Mouse (Mus musculus): ENCODE results near the gene Mak.

DNA sequence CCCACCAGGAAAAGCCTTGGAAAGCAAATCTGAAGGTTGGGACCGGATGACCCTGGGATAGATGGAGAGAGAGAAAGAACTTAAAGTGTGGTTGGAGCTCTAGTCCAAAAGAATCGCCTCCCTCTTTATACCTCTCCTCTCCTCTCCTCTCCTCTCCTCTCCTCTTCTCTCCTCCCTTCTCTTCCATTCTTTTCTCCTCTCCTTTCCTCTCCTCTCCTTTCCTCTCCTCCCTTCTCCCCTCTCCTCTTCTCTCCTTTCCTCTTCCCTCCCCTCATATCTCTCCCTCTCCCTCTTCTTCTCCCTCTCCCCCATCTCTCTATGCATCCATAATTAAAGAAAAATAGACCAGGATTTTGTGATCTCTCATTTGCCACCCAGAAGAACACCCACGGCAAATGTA lies 31.4 kb upstream of the Mak start, which contains the start of gene Gcm2:
- TF ChIP-seq POLR2A (IDR thresholded peaks at IDR 0.05; ENCODE audit: low read depth, low read length): no peak
- no peak for TF ChIP-seq SMC3 (IDR thresholded peaks at IDR 0.05; ENCODE audit: low read depth, low read length)
- no peak for TF ChIP-seq E2F4 (IDR thresholded peaks at IDR 0.05; ENCODE audit: insufficient replicate concordance, low read depth, low read length)
